Mouse (Mus musculus): ENCODE measurements around the gene Prdm16. TPM values are rescaled to one million over a fixed set of nuclear protein-coding genes. Genes with fewer than 3 reads are reported as not detected.

Prdm16 gene
- polyA plus RNA-seq, 1 experiment from 2014 or later = 17.5 TPM

GRCm38 (mm10) chr4:154638320-154638886 is 1.7 kb upstream of the Prdm16 start:
- WGBS = 17% methylated on average over 15 of the region's 15 CpGs
- ATAC-seq (ENCODE audit: insufficient number of reproducible peaks, low FRiP score, low TSS enrichment, low read depth) = no peak
- H3K36me3 ChIP-seq = no peaks in the 10 kb centered on the region
- no peaks in the 10 kb centered on the region for H3K9me3 ChIP-seq
- peak overlapping the region; percentile 97 for H3K27ac ChIP-seq
- peak overlapping the region; percentile 68; the same call in 1 of the 2 replicates for H3K9ac ChIP-seq
- peaks cover 89% of the 10 kb centered on the region for H3K27me3 ChIP-seq
- peak overlapping the region; percentile 85 for H3K4me2 ChIP-seq
- peak overlapping the region; percentile 70 for H3K4me3 ChIP-seq
- peaks cover 71% of the 10 kb centered on the region for H3K4me1 ChIP-seq

- no peak for ATAC-seq (ENCODE audit: insufficient number of reproducible peaks, low FRiP score, low TSS enrichment, low read depth)
- H3K27ac ChIP-seq = peak overlapping the region; percentile 97
- H3K9ac ChIP-seq = peak overlapping the region; percentile 68
- peaks cover 88% of the 10 kb centered on the region for H3K27me3 ChIP-seq
- H3K4me2 ChIP-seq = peak overlapping the region; percentile 85
- no peaks in the 10 kb centered on the region for H3K36me3 ChIP-seq
- WGBS = 2% methylated on average over 62 of the region's 73 CpGs
- peaks cover 68% of the 10 kb centered on the region for H3K4me1 ChIP-seq
- no peaks in the 10 kb centered on the region for H3K9me3 ChIP-seq
- peak overlapping the region; percentile 70 for H3K4me3 ChIP-seq
Measured at GRCm38 (mm10) chr4:154637468-154638319, 1.0 kb upstream of the Prdm16 start.

DNA sequence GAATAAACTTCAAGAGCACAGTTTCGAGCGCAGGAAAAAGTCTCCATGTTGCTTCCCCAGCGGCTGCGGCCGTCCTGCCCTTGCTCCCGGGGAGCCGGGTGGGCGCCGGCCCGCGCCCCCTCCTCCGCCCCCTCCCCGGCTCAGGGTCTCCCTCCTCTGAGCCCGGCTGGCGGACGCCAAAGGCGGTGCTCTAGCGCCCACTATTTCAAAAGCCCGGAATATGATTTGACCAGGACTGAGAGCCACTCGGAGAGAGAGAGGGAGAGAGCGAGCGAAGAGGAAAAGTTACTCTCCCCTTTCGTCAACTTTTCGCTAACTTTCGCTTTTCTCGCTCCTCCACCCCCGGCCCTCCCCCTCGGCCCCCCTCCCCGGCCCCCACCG is 630 bp downstream of the Prdm16 start:
- peak overlapping the region; percentile 70 for H3K4me3 ChIP-seq
- ATAC-seq (ENCODE audit: insufficient number of reproducible peaks, low FRiP score, low TSS enrichment, low read depth) = peak; percentile 72
- H3K27ac ChIP-seq = peak overlapping the region; percentile 97
- H3K27me3 ChIP-seq = peaks cover 82% of the 10 kb centered on the region
- peak overlapping the region; percentile 85 for H3K4me2 ChIP-seq
- 1% methylated on average over 27 of the region's 30 CpGs for WGBS
- no peaks in the 10 kb centered on the region for H3K36me3 ChIP-seq
- peaks cover 61% of the 10 kb centered on the region for H3K4me1 ChIP-seq
- H3K9ac ChIP-seq = peak overlapping the region; percentile 68
- no peaks in the 10 kb centered on the region for H3K9me3 ChIP-seq

DNA sequence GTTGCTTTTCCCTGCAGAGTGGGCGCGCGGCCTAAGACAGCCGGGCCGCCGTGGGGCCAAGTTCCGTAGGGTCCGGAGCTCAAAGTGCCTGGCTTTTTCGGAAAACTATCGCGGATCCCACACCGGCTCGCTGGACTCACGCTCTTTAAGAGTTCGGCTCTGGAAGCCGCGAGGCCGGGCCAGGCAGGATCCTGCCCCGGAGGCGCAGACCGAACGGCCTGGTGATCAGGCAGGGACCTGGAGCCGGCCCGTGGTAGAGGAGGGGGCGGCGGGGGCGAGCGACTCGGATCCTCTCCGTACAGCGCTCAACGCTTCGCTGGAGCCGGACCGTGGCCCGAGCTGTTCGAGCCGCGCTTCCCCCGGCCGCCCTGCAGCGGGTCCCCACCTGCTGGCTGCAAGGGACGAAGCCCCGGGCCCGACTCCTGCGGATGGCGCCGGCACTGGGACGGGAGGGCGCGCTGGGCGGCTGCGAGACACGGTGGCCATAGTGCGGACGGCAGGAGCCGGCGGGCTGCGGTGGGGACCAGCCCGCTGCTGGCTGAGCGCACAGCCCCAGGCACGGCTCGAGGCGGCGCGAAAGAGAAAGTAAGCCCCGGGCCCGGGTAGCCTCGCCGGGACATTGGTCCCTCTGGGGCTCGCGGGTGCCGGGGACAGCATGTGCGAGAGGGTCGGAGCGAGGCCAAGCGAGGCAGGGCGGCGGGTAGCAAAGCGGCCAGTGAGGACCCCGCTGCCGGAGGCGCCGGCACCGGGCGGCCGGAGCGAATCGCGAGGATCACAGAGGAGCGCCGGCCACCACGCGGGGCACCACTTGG is 1.2 kb downstream of the Prdm16 start:
- H3K9me3 ChIP-seq = no peaks in the 10 kb centered on the region
- peak overlapping the region; percentile 85 for H3K4me2 ChIP-seq
- no peak for ATAC-seq (ENCODE audit: insufficient number of reproducible peaks, low FRiP score, low TSS enrichment, low read depth)
- H3K9ac ChIP-seq = peak overlapping the region; percentile 68
- peak overlapping the region; percentile 70 for H3K4me3 ChIP-seq
- no peaks in the 10 kb centered on the region for H3K36me3 ChIP-seq
- peak overlapping the region; percentile 97 for H3K27ac ChIP-seq
- peaks cover 80% of the 10 kb centered on the region for H3K27me3 ChIP-seq
- under 1% methylated on average over 77 of the region's 94 CpGs for WGBS
- peaks cover 57% of the 10 kb centered on the region for H3K4me1 ChIP-seq

- Histone ChIP-seq H3K9ac (peak overlapping the region; percentile 68), H3K9me3 (no peaks in the 10 kb centered on the region), H3K4me3 (peak overlapping the region; percentile 70), H3K27me3 (peaks cover 72% of the 10 kb centered on the region), H3K4me2 (peak overlapping the region; percentile 85), H3K4me1 (peaks cover 54% of the 10 kb centered on the region), H3K27ac (peak overlapping the region; percentile 97), H3K36me3 (no peaks in the 10 kb centered on the region)
- 11% methylated on average over 44 of the region's 44 CpGs for WGBS
- ATAC-seq (ENCODE audit: insufficient number of reproducible peaks, low FRiP score, low TSS enrichment, low read depth) = no peak
Measured at GRCm38 (mm10) chr4:154634470-154635240, 2.0 kb downstream of the Prdm16 start.

- peak overlapping the region; percentile 97 for H3K27ac ChIP-seq
- peaks cover 53% of the 10 kb centered on the region for H3K4me1 ChIP-seq
- peak overlapping the region; percentile 68; the same call in 1 of the 2 replicates for H3K9ac ChIP-seq
- 42% methylated on average over 3 of the region's 3 CpGs for WGBS
- peaks cover 70% of the 10 kb centered on the region for H3K27me3 ChIP-seq
- peak overlapping the region; percentile 70 for H3K4me3 ChIP-seq
- no peaks in the 10 kb centered on the region for H3K36me3 ChIP-seq
- no peak for ATAC-seq (ENCODE audit: insufficient number of reproducible peaks, low FRiP score, low TSS enrichment, low read depth)
- no peaks in the 10 kb centered on the region for H3K9me3 ChIP-seq
- H3K4me2 ChIP-seq = peak overlapping the region; percentile 85
Measured at GRCm38 (mm10) chr4:154634001-154634400, 2.7 kb downstream of the Prdm16 start.

GRCm38 (mm10) chr4:154632800-154633764 is 3.6 kb downstream of the Prdm16 start:
- no peaks in the 10 kb centered on the region for H3K36me3 ChIP-seq
- H3K9ac ChIP-seq = 0 out of 2 replicates have a peak overlapping the region, but pooled peaks have one; percentile 18
- 48% methylated on average over 14 of the region's 14 CpGs for WGBS
- H3K9me3 ChIP-seq = no peaks in the 10 kb centered on the region
- H3K4me2 ChIP-seq = peak overlapping the region; percentile 85
- peak overlapping the region; percentile 70 for H3K4me3 ChIP-seq
- peaks cover 62% of the 10 kb centered on the region for H3K27me3 ChIP-seq
- ATAC-seq (ENCODE audit: insufficient number of reproducible peaks, low FRiP score, low TSS enrichment, low read depth) = no peak
- no peak overlapping the region for H3K27ac ChIP-seq
- peaks cover 53% of the 10 kb centered on the region for H3K4me1 ChIP-seq

GRCm38 (mm10) chr4:154630763-154631162 is 5.9 kb downstream of the Prdm16 start:
- H3K4me2 ChIP-seq = 0 out of 2 replicates have a peak overlapping the region, but pooled peaks have one; percentile 12
- peaks cover 63% of the 10 kb centered on the region for H3K4me1 ChIP-seq
- 37% methylated on average over 3 of the region's 3 CpGs for WGBS
- no peak overlapping the region for H3K9ac ChIP-seq
- no peaks in the 10 kb centered on the region for H3K36me3 ChIP-seq
- H3K9me3 ChIP-seq = no peaks in the 10 kb centered on the region
- H3K27ac ChIP-seq = no peak overlapping the region
- H3K4me3 ChIP-seq = no peak overlapping the region
- ATAC-seq (ENCODE audit: insufficient number of reproducible peaks, low FRiP score, low TSS enrichment, low read depth) = no peak
- H3K27me3 ChIP-seq = peaks cover 47% of the 10 kb centered on the region

DNA sequence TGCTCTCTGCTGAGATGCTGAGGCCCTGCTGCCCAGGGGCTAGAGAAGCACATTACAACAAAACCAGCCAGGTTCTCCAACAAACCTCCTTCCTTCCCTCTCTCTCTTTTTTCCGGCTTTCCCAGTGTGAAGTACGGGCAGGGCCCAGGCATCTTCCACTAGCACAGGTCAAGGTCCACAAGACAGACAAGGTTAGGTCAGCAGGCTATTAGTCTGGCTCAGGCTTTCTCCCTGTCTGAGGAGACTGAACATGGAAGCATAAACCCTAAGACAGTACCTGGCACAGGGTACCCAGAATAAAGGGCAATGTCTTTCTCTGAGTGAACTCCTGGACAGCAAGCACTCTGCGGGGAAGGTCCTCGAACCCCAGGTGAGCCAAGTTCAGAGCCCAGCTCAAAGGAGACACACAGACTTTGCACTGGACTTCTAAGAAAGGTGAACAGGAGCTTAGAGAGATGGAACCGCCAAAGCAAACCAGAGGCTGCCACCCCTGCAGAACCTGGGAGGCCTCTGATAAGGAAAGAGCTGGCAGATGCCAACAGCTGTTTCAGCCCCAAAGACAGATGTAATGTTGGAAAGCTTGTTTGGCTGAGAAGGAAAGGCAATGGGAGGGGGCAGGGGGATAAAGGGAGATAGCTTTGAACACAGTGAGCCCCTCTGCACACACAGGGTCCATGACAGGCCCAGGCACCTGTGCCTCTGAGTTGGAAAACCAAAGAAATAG is 9.1 kb downstream of the Prdm16 start:
- Histone ChIP-seq H3K27ac (no peak overlapping the region), H3K4me1 (peaks cover 59% of the 10 kb centered on the region), H3K27me3 (peaks cover 21% of the 10 kb centered on the region), H3K36me3 (no peaks in the 10 kb centered on the region), H3K9me3 (no peaks in the 10 kb centered on the region), H3K4me2 (no peak overlapping the region), H3K4me3 (no peak overlapping the region), H3K9ac (no peak overlapping the region)
- no peak for ATAC-seq (ENCODE audit: insufficient number of reproducible peaks, low FRiP score, low TSS enrichment, low read depth)
- 74% methylated on average over 5 of the region's 5 CpGs for WGBS

DNA sequence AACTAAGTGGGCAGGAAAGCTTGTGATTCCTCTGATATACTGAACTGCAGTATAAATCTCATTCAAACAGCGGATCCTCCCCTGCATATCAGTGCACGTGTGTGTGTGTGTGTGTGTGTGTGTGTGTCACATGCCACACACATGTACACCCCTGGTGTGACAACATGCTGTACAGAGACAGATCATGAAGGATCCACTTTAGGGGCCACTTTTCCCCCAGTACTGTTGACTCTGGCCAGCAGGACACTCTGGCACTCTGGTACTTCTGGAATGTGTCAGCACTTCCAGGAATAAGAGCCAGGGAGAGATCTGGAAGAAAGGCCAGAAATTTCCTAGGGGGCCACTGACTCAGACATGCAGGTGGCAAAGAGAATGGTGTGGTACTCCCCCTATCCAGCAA is 10.4 kb downstream of the Prdm16 start:
- Histone ChIP-seq H3K27me3 (peaks cover 13% of the 10 kb centered on the region; the same call in 1 of the 2 replicates), H3K4me2 (no peak overlapping the region), H3K9me3 (no peaks in the 10 kb centered on the region), H3K27ac (no peak overlapping the region), H3K4me3 (no peak overlapping the region), H3K4me1 (peaks cover 61% of the 10 kb centered on the region), H3K9ac (no peak overlapping the region), H3K36me3 (no peaks in the 10 kb centered on the region)
- WGBS = 71% methylated on average over 2 of the region's 2 CpGs
- no peak for ATAC-seq (ENCODE audit: insufficient number of reproducible peaks, low FRiP score, low TSS enrichment, low read depth)

Measured in limb, embryonic 15.5 days (tissue).